Mouse (Mus musculus) adrenal gland, adult 18-20 months (tissue): ENCODE results near the gene Sh3rf1. TPM values are rescaled to one million over a fixed set of nuclear protein-coding genes. Genes with fewer than 3 reads are reported as not detected.
A peak's percentile ranks its signal among the peaks of the same experiment; 100 is the strongest.

Experiments
- DNase-seq, 2 experiments: peaks; one replicate each; pipeline ENCODE4 v3.0.0; 2021 to 2022; ENCODE audit warnings: low spot score in 2 of 2
- long read RNA-seq, 2 experiments: library from polyadenylated mRNA; stranded (forward); transcript quantifications; one replicate each; pipeline ENCODE4 v2.0.0; 2021
- total RNA-seq, 2 experiments: library from RNA; stranded (reverse); gene quantifications; 1 replicate in 1 of 2; 2 replicates in 1 of 2; pipeline ENCODE4 v1.2.3; 2021

Sh3rf1 gene
- 1 to 10 TPM; 5.3 to 9.9 TPM for total RNA-seq
- long read RNA-seq, experiment 1, full-length matches to known transcripts, result 2 of 2 reads
- long read RNA-seq, experiment 1, partial matches to known transcripts, result 0 of 2 reads
- long read RNA-seq, experiment 1, other reads (novel, unspliced or antisense), result 0 of 2 reads
- long read RNA-seq, experiment 2, partial matches to known transcripts, result 2 of 4 reads
- long read RNA-seq, experiment 2, other reads (novel, unspliced or antisense), result 2 of 4 reads

GRCm38 (mm10) chr8:61223729-61224379, at the start of gene Sh3rf1:
Gene Sh3rf1, plus strand, starts transcription at chr8:61223872.
- peak; percentile 82 to 84 for DNase-seq

DNA sequence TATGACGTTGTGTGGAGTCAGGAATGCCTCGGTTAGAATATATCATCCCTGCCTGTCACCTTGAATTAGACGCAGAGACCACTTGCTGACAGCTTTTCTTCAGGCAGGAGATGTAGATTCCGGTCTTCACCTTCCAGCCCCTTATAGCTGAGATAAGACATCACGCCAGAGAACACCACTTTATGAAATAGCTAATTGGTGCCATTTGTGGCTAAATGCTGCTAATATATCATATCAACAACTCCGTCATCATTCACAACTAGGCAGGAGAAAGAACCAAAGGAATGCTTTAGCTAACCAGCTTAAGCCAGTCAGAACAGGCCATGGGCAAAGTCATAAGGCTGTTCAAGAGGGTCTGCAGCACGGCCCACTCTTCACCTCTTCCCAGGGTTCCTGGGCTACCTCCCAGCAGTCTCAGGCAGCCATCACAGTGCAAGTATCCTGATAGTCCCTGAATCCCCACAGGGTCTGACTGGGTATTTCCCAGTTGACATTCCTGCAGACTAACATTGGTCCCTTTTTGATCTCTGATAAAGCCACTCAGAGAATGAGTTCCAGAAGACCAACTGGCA, 49.7 kb upstream of the Sh3rf1 start:
- DNase-seq, result no peak

DNA sequence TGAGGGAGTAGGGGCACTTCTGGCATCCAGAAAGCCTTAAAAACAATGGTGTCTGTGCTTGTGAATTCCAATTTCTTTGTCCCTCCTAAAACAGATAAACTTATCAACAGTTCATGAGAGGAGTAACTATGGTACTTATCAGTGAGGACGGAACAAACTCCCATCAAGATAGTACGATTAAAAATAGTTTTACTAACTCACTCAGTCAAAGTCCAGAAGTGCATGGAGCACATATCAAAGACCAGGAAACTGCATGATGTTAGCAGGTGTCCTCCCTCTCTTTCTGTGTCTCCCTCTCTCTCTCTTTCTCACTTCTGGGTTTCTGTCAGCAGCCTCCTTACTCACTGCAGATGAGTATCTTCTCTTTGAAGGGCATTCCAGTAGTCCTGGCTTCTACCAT, 47.8 kb upstream of the Sh3rf1 start:
- no peak for DNase-seq

DNA sequence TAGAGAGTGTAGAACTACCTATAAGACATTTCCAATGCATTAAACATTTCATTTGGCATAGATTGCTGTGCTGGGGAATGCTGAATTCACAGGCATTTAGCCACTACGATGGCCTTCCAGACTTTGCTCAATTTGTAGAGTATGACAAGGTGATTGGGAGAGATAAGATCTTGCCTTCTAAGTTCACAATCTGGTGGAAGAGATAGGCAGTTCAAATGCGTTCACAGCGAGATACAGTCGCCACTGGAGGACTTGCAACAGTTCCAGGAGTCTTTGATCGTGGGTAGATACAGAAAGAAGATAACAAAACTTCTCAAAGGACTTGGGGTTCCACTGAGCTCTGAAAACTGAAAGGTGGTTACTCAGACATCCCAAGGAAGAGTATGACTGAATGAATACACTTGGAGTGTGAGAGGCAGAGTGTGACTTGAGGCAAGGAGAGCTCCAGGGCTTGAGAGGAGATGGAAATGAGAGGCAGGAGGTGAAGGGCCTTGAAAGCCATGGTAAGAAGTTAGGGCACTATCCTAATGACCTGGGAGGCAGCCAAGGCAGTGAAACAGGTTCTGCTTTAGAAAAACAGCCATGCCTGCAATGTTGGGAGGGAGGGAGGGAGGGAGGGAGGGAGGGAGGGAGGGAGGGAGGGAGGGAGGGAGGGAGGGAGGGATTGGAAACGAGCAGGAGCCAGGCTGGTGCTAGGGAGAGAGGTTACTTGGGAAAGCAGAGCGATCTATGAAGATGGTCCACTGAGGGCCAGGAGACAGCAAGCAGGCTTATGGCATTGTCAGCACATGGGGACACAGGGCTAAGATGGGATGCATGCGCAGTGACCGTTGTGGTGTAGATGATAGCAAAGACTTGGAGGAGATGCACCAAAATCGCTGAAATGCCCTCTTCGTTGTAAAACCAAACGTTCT, 45.7 kb upstream of the Sh3rf1 start:
- no peak for DNase-seq

DNA sequence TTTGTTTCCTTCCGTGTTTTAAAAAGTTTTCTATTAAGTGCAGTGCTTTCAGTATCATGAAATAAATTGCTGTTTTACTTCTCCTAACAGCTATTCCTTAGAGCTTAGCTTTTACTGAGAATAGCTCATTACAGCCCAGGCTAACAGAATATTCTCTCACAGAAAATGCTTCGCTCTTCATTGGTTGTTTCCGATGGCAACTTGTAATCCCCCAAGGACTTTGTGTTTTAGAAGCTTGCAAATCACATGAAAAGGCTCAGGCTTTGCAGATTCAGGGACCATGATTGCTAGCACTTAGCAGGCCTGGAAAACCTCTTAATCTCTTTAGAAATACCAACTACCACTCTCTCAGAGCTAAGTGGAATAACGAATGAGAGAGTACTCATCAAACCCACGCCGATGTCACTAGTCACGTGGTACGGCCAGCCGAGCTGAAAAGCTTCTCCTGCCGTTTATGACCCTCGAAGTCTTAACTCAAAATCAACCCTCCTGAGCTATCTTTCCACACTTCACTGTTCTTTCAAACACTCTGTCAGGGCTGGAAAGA, 45.0 kb upstream of the Sh3rf1 start:
- DNase-seq, result no peak

GRCm38 (mm10) chr8:61181592-61181991, 42.1 kb upstream of the Sh3rf1 start:
- no peak for DNase-seq

DNA sequence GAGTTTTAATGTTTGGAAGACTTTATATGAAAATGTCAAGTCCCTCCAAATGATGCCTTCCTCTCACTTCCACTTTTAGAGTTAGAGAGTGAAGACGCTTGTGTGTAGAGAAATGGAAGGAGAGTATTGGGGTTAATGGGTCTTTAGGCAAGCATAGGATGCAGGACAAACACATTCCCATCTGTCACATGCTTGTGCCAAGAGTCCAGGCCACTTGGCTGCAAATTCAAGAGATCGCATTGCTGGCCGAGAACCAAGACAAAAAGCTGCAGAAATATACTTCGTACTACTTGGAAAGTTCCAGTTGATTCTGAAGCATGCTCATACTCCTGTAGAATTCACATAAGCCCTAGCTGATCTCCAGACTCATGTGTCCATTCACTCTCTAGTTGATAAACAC, 41.7 kb upstream of the Sh3rf1 start:
- DNase-seq, result no peak

DNA sequence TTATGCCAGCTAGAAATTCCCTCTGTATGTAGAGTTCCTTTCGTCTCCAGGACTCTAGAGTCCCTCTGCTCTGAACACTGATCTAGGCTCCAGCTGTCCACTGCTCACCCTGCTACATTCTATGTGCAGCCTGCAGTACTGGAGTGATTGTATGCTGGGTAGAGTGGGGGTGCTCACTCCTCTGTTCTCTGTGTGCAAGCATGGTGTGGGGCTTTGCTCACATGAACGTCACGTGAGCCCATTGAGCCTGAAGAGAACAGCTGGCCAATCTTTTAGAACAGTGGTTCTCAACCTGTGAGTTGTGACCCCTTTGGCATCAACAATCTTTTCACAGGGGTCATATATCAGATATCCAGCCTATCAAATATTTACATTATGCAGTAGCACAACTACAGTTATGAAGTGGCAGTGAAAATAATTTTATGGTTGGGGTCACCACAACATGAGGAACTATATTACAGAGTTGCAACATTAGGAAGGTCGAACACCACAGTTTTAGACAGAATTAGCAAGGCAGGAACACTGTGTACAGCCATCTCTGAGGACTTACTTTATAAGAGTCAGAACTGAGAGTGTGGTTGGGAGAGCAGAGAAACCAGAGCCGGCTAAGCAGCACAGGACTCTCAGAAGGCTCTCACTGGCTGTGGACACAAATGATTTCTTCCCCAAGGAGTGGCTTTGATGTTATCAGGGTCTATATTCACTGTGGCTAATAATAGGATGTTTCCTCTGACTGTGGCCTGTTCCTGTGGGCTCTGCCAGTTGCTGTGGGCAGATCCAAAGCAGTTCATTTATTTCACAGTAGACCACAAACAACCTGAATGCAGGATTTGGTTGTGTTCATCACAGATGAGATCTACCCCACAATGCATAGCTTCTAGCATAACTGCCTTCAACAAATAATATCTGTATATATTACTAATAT, 38.1 kb upstream of the Sh3rf1 start:
- DNase-seq, result no peak

GRCm38 (mm10) chr8:61194306-61194925, 29.3 kb upstream of the Sh3rf1 start:
- DNase-seq, result peak in 1 of 2 experiments; percentile 35

GRCm38 (mm10) chr8:61200254-61200887, 23.3 kb upstream of the Sh3rf1 start:
- no peak for DNase-seq

GRCm38 (mm10) chr8:61203035-61203826, 20.4 kb upstream of the Sh3rf1 start:
- DNase-seq, result no peak

GRCm38 (mm10) chr8:61206876-61207275, 16.8 kb upstream of the Sh3rf1 start:
- DNase-seq, result no peak

GRCm38 (mm10) chr8:61207636-61208035, 16.0 kb upstream of the Sh3rf1 start:
- DNase-seq, result no peak

DNA sequence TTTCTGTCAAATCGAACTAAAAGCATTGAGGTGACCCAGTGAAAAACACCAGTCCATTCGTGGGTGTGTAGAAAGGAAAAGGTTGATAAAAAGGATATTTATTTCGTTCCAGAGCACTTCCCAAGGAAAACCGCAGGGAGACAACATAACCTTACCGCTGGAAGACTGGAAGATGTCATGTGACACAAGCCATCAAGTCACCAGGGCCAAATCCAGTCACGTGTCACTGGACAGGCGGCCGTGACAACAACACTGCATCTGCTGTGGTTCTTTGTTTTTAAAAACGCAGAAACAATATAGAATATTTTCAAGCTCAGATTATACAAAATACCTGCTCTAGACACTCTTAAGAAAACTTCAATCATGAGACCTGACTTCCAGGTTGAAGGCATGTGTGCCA, 15.0 kb upstream of the Sh3rf1 start:
- DNase-seq, result no peak

- DNase-seq, result no peak
These were observed 12.8 kb upstream of the Sh3rf1 start for GRCm38 (mm10) chr8:61210836-61211235.

DNA sequence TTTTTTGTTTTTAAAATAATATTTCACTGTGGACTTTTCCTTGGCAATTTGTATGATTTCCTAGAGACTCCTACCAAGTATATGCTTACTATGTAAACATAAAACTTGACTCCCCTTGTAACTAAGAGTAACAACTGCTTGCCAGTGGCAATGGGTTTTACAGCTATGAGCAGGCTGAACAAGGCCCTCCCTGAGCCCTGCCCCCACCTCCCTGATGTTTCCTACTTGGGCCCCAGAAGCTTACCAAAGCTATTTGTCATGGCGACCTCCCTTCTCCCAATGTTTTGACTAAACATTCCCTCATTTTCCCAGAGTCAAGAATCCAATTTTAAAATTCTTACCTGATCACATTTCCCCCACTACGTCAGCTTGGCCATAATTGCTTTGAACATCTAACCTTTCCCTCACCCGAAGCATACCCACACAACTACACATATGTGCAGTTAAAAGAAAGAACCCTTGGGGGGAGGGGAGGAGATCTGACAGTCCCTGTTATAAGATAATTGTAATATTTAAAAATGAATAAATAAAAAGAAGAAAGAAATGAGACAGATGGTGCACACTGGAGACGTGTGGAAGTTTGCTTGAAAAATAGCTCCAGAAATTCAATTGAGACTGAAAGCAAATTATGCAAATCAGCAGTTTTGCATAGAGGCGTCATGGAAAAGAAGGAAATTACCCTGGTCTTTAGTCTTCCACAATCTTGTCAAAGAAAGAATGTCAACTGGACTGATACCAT, 8.4 kb upstream of the Sh3rf1 start:
- no peak for DNase-seq

DNA sequence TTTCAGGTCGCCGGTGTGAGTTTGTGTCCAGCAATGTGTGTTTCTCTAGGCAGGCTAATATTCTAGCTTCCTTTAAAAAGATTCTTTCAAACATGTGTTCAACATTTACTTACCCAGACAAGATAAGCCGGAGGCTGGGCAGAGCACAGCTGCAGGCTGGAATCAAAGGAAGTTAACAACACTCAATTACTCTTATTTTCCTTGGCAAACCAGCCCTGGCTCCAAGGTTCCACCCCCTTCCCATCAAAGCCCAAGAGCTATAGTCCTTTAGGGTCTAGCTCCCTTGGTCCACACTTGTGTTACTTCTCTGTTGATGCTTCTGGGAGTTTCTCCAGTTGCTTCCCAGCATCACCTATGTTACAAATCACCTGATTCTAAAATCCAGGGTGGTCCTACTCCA, 6.7 kb upstream of the Sh3rf1 start:
- DNase-seq, result no peak

DNA sequence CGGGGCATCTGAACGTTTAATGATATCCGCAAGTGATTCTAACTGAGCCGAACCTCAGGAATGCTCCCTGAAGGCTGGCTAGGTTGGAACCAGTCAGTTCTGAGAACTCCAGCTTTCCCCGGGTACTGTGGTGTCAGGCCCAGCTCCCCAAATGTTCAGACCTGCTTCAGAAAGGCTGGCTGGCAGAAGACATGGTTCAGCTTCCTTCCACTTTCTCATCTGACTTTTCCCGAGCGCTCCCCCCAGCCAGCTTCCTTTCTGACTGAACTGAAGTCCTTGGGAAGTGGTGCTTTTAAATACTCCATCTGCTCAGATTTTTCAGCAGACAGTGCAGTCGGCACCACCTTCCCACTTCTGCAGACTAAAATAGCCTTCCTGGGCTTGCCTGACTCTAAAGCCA, 6.2 kb upstream of the Sh3rf1 start:
- DNase-seq, result no peak
